Mouse (Mus musculus): Measurements from ENCODE around the gene Zdhhc17. TPM values are rescaled to one million over a fixed set of nuclear protein-coding genes. Genes with fewer than 3 reads are reported as not detected.

Zdhhc17 gene
- polyA plus RNA-seq, 1 experiment from 2014 or later: 28.1 TPM

DNA sequence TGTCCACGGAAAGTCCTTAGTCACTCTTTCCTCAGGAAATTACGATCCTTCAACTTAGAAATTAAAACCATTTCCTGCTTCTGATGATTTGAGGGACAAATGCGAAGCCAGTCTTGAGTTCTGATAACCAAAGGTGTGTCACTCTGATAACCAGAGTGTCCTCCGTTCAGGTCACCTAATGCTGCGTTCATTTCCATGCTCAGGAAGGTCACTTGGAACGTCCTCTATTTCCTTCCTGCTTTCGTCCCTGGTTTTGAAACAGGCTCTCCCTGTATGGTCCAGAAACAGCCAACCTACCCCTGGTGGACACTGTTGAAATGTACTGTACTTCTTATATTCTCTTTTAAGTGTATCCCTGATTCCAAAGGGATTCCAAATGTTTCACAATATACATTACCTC, 74.3 kb downstream of the Zdhhc17 start:
- no peak overlapping the region for H3K27ac ChIP-seq (ENCODE audit: low read length)
- no peak overlapping the region for H3K4me2 ChIP-seq (replicated peaks; ENCODE audit: low read depth, low read length)
- WGBS: 62% methylated on average over 7 of the region's 7 CpGs
- no peaks in the 10 kb centered on the region for H3K9me3 ChIP-seq (ENCODE audit: low read length)
- peaks cover 14% of the 10 kb centered on the region; the same call in 1 of the 2 replicates for H3K4me1 ChIP-seq (ENCODE audit: insufficient read depth, low read length)
- no peak overlapping the region for H3K9ac ChIP-seq (replicated peaks; ENCODE audit: low read length)
- no peak overlapping the region for H3K4me3 ChIP-seq (ENCODE audit: low read length)
- peaks cover 25% of the 10 kb centered on the region for H3K36me3 ChIP-seq (ENCODE audit: insufficient read depth, low read length)
- H3K27me3 ChIP-seq (ENCODE audit: insufficient read depth, low read length): no peaks in the 10 kb centered on the region
- ATAC-seq (ENCODE audit: low FRiP score, low TSS enrichment): no peak

DNA sequence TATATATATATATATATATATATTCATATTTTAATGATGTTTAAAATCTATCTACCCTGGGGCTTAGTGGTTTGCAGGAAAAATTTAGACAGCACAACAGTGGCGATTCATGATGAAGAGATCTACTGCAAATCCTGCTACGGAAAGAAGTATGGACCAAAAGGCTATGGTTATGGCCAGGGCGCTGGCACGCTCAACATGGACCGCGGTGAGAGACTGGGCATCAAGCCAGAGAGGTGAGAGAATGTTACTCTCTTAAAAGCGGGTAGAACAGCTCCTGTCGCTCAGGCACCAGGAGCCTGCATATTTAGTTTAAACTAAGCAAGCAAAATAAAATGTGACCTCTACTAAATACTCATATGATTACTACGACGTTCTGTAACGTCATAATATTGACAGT, 74.9 kb downstream of the Zdhhc17 start:
- Histone ChIP-seq H3K4me2 (replicated peaks; ENCODE audit: low read depth, low read length) (no peak overlapping the region), H3K27me3 (ENCODE audit: insufficient read depth, low read length) (no peaks in the 10 kb centered on the region), H3K4me3 (ENCODE audit: low read length) (no peak overlapping the region), H3K27ac (ENCODE audit: low read length) (no peak overlapping the region), H3K9ac (replicated peaks; ENCODE audit: low read length) (no peak overlapping the region), H3K4me1 (ENCODE audit: insufficient read depth, low read length) (peaks cover 12% of the 10 kb centered on the region; the same call in 1 of the 2 replicates), H3K9me3 (ENCODE audit: low read length) (no peaks in the 10 kb centered on the region), H3K36me3 (ENCODE audit: insufficient read depth, low read length) (peaks cover 25% of the 10 kb centered on the region)
- whole genome bisulfite sequencing: 86% methylated on average over 11 of the region's 11 CpGs
- no peak for ATAC-seq (ENCODE audit: low FRiP score, low TSS enrichment)

DNA sequence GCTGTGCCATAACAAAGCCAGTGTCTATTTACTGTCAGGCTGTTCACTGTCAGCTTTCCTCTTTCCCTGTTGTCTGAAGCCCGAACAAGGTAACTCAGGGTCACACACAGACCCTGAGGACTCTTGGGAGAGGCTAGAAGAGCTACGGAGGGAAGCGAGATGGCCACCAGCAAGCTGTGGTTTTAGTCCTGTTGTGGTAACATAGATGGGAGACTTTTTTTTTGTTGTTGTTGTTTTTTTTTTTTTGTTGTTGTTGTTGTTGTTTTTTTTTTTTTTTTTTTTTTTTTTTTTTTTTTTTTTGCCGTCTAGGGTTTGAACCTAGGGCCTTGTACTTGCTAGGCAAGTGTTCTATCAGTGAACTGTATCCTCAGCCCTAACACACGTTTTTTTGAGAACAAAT, 76.4 kb downstream of the Zdhhc17 start:
- no peak for ATAC-seq (ENCODE audit: low FRiP score, low TSS enrichment)
- H3K9me3 ChIP-seq (ENCODE audit: low read length): no peaks in the 10 kb centered on the region
- 79% methylated on average over 5 of the region's 5 CpGs for WGBS
- peaks cover 9% of the 10 kb centered on the region; the same call in 1 of the 2 replicates for H3K4me1 ChIP-seq (ENCODE audit: insufficient read depth, low read length)
- no peak overlapping the region for H3K9ac ChIP-seq (replicated peaks; ENCODE audit: low read length)
- H3K27me3 ChIP-seq (ENCODE audit: insufficient read depth, low read length): no peaks in the 10 kb centered on the region
- peaks cover 13% of the 10 kb centered on the region for H3K36me3 ChIP-seq (ENCODE audit: insufficient read depth, low read length)
- H3K27ac ChIP-seq (ENCODE audit: low read length): no peak overlapping the region
- H3K4me3 ChIP-seq (ENCODE audit: low read length): no peak overlapping the region
- H3K4me2 ChIP-seq (replicated peaks; ENCODE audit: low read depth, low read length): no peak overlapping the region

DNA sequence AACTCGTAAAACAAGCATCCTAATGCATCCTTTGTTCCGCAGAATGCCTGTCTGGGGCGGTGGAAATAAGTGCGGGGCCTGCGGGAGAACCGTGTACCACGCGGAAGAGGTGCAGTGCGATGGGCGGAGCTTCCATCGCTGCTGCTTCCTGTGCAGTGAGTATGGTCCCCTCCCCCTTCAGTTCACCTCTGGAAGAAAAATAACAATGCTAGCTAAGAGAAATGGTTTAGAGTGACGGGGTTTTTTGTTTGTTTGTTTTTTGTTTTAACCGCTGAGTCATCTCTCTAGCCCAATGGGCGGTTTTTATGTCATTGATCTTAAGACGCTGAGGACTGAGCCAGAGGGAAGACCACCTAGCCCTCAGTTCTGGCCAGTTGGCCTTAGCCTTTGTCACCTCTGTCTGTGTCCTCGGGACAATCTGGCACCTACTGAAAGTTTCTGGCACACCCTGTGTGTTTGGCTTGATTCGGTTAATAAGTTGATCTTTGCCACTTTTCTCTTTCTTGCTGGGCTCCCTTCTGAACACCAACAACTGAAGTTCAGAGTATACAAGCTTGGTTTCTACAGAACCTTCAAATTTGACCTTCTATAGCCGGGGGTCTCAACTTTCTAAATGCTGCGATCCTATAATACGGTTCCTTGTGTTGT, 77.9 kb downstream of the Zdhhc17 start:
- H3K9ac ChIP-seq (replicated peaks; ENCODE audit: low read length): peak overlapping the region; percentile 35; the same call in 1 of the 2 replicates
- peak overlapping the region; percentile 56; the same call in 1 of the 2 replicates for H3K27ac ChIP-seq (ENCODE audit: low read length)
- 47% methylated on average over 20 of the region's 20 CpGs for WGBS
- peak overlapping the region; percentile 23 for H3K4me3 ChIP-seq (ENCODE audit: low read length)
- peak; percentile 76; the same call in 1 of the 2 replicates for ATAC-seq (ENCODE audit: low FRiP score, low TSS enrichment)
- H3K36me3 ChIP-seq (ENCODE audit: insufficient read depth, low read length): 0 out of 2 replicates have a peak, but pooled peaks cover 3% of the 10 kb centered on the region
- peak overlapping the region; percentile 46 for H3K4me2 ChIP-seq (replicated peaks; ENCODE audit: low read depth, low read length)
- H3K9me3 ChIP-seq (ENCODE audit: low read length): no peaks in the 10 kb centered on the region
- no peaks in the 10 kb centered on the region for H3K27me3 ChIP-seq (ENCODE audit: insufficient read depth, low read length)
- H3K4me1 ChIP-seq (ENCODE audit: insufficient read depth, low read length): peaks cover 19% of the 10 kb centered on the region

DNA sequence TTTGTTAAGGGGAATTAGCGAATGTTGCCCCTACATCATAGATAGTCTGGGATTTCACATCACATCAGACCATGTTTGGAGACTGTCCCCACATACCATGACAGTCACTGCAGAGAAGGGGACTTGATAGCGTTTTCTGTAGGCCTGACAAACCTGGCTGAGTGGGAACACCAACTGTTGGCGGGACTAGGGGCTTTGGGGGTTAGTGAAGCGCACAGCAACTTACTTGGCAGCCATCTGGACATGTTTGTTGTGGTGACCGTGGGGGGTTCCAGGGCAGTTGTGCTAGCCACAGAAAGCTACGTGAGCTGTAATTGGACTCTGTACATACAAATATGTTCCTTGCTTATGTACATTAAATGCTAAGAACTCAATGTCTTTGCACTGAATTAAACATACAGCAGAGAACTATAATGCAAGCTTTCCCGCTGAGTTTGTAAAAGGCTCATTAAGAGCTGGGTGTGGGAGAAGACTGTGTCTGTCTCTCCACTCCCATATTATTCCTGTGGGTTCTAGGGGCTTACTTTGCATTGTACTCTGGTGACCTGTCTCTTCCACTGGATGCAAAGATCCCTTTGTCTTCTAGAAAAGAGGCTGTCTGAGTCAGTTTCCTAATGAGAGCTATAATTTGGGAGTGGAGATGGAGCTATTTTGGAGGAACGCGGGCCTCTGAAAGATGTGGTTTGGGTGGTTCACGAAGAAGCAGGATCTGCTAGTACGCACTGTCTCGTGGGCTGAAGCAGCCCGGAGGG, 78.6 kb downstream of the Zdhhc17 start:
- peak overlapping the region; percentile 23 for H3K4me3 ChIP-seq (ENCODE audit: low read length)
- no peaks in the 10 kb centered on the region for H3K9me3 ChIP-seq (ENCODE audit: low read length)
- 0 out of 2 replicates have a peak, but pooled peaks cover 3% of the 10 kb centered on the region for H3K36me3 ChIP-seq (ENCODE audit: insufficient read depth, low read length)
- peak overlapping the region; percentile 56; the same call in 1 of the 2 replicates for H3K27ac ChIP-seq (ENCODE audit: low read length)
- no peaks in the 10 kb centered on the region for H3K27me3 ChIP-seq (ENCODE audit: insufficient read depth, low read length)
- WGBS: 56% methylated on average over 13 of the region's 13 CpGs
- peak overlapping the region; percentile 46 for H3K4me2 ChIP-seq (replicated peaks; ENCODE audit: low read depth, low read length)
- peak overlapping the region; percentile 35; the same call in 1 of the 2 replicates for H3K9ac ChIP-seq (replicated peaks; ENCODE audit: low read length)
- no peak for ATAC-seq (ENCODE audit: low FRiP score, low TSS enrichment)
- H3K4me1 ChIP-seq (ENCODE audit: insufficient read depth, low read length): peaks cover 26% of the 10 kb centered on the region

DNA sequence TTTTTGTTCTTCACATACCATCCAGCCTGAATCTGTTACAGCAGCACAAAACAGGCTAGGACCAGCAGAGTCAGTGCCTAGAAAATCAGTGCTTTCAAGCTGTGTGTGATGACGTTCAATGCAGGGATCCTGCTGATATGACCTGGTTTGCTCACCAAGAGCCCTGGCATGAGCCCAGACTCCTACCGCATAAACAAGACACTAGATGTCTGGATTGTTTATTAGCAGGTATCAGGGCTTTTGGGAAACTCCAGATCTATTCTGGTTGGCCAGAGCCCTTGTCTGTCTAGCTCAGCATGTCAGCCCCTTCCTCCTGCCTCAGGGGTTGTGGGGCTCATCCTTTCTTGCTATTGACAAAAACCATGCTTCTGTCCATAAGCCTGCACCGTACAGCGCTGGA, 80.2 kb downstream of the Zdhhc17 start:
- H3K4me3 ChIP-seq (ENCODE audit: low read length): no peak overlapping the region
- peaks cover 33% of the 10 kb centered on the region for H3K4me1 ChIP-seq (ENCODE audit: insufficient read depth, low read length)
- no peaks in the 10 kb centered on the region for H3K9me3 ChIP-seq (ENCODE audit: low read length)
- no peak overlapping the region for H3K9ac ChIP-seq (replicated peaks; ENCODE audit: low read length)
- no peak for ATAC-seq (ENCODE audit: low FRiP score, low TSS enrichment)
- H3K36me3 ChIP-seq (ENCODE audit: insufficient read depth, low read length): no peaks in the 10 kb centered on the region
- H3K27ac ChIP-seq (ENCODE audit: low read length): no peak overlapping the region
- 74% methylated on average over 4 of the region's 4 CpGs for WGBS
- H3K27me3 ChIP-seq (ENCODE audit: insufficient read depth, low read length): no peaks in the 10 kb centered on the region
- H3K4me2 ChIP-seq (replicated peaks; ENCODE audit: low read depth, low read length): no peak overlapping the region

DNA sequence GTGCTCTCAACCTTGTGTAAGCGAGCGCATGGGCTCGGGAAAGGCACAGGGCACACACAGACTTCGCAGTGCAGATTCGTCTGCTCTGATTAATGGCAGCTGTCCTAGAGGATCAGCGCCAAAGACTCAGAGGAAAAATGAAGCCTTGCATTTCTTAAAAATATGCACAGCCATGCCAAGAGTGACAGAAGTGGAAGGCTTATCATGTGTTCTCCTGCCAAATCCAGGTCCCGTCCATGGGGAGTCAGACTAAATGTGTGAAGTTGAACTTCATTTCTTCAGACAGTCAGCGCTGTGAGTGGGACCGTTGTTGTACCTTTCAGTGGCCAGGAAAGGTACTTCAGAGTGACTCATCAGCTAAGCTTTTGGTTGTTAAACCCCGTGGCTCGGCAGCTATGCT, 82.4 kb downstream of the Zdhhc17 start:
- Histone ChIP-seq H3K4me2 (replicated peaks; ENCODE audit: low read depth, low read length) (no peak overlapping the region), H3K36me3 (ENCODE audit: insufficient read depth, low read length) (no peaks in the 10 kb centered on the region), H3K27ac (ENCODE audit: low read length) (0 out of 2 replicates have a peak overlapping the region, but pooled peaks have one; percentile 4), H3K4me1 (ENCODE audit: insufficient read depth, low read length) (peaks cover 47% of the 10 kb centered on the region), H3K27me3 (ENCODE audit: insufficient read depth, low read length) (no peaks in the 10 kb centered on the region), H3K9ac (replicated peaks; ENCODE audit: low read length) (no peak overlapping the region), H3K4me3 (ENCODE audit: low read length) (no peak overlapping the region), H3K9me3 (ENCODE audit: low read length) (no peaks in the 10 kb centered on the region)
- 51% methylated on average over 11 of the region's 11 CpGs for WGBS
- peak; percentile 29; the same call in 1 of the 2 replicates for ATAC-seq (ENCODE audit: low FRiP score, low TSS enrichment)

DNA sequence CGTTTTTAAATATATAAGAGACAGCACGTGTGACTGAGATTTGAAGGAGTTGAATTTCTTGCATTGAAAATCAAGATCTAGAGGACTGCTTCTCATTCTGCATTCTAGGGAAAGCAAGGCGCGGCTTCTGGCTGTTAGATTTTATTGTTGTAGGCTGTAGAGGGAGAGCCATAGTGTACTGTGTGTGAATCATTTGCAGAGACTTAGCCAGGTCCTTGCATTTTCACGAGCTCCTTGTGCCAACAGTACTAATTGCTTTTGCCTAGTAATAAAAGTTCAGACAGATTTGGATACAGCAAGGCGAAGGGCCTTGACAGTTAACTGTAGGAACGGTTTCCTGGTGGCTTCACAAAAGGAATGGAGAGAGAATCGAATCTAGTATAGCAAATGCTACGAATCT, 87.3 kb downstream of the Zdhhc17 start:
- Histone ChIP-seq H3K4me2 (replicated peaks; ENCODE audit: low read depth, low read length) (peak overlapping the region; percentile 79), H3K27ac (ENCODE audit: low read length) (no peak overlapping the region), H3K27me3 (ENCODE audit: insufficient read depth, low read length) (no peaks in the 10 kb centered on the region), H3K9me3 (ENCODE audit: low read length) (peaks cover 1% of the 10 kb centered on the region; the same call in 1 of the 2 replicates), H3K9ac (replicated peaks; ENCODE audit: low read length) (peak overlapping the region; percentile 31; the same call in 1 of the 2 replicates), H3K4me3 (ENCODE audit: low read length) (peak overlapping the region; percentile 62), H3K36me3 (ENCODE audit: insufficient read depth, low read length) (no peaks in the 10 kb centered on the region), H3K4me1 (ENCODE audit: insufficient read depth, low read length) (peaks cover 58% of the 10 kb centered on the region)
- 60% methylated on average over 9 of the region's 9 CpGs for WGBS
- no peak for ATAC-seq (ENCODE audit: low FRiP score, low TSS enrichment)

DNA sequence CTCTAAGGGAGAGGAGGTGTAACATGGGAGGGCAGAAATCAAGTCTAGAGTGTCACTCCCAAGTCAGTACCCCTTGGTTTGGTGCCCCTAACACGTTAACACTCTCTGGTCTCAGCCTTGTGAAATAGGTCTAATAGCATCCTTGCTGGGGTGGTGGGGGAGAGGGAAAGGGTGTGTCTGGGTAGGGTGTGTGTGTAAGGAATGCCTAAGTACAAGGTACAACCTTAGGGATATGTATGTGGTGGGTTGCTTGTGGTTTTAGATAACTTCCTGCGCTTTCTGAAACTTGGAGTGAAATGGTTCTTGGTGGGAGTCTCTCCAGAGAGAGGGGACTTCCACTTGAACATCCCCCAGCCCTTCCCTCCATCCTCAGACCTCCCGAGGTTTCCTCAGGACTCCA, 88.0 kb downstream of the Zdhhc17 start:
- Histone ChIP-seq H3K9ac (replicated peaks; ENCODE audit: low read length) (peak overlapping the region; percentile 13; the same call in 1 of the 2 replicates), H3K27me3 (ENCODE audit: insufficient read depth, low read length) (no peaks in the 10 kb centered on the region), H3K9me3 (ENCODE audit: low read length) (peaks cover 3% of the 10 kb centered on the region; the same call in 1 of the 2 replicates), H3K4me2 (replicated peaks; ENCODE audit: low read depth, low read length) (peak overlapping the region; percentile 79), H3K4me3 (ENCODE audit: low read length) (peak overlapping the region; percentile 62), H3K36me3 (ENCODE audit: insufficient read depth, low read length) (no peaks in the 10 kb centered on the region), H3K4me1 (ENCODE audit: insufficient read depth, low read length) (peaks cover 51% of the 10 kb centered on the region), H3K27ac (ENCODE audit: low read length) (no peak overlapping the region)
- 58% methylated on average over 3 of the region's 3 CpGs for WGBS
- no peak for ATAC-seq (ENCODE audit: low FRiP score, low TSS enrichment)

Measured in kidney, embryonic 16.5 days (tissue).